19 mouse cellular contexts compared by ENCODE assay signal in genomic region chr17:46656054-46656453, GRCm38 (mm10). TPM values are rescaled to one million over a fixed set of nuclear protein-coding genes. Genes with fewer than 3 reads are reported as not detected.
DNase-seq lines count a peak whose midpoint lies in the region; ATAC-seq and TF ChIP-seq lines count a peak whose summit lies in the region.
"Had no signal": no experiment of that assay in that cellular context is flagged by ENCODE, and none has a peak within 500 bp of the region (broad histone marks: within the 10 kb centered on the region; RNA-seq: fewer than 3 reads in every experiment).

No protein-coding gene starts in this region.

- H3K27ac ChIP-seq in gastrocnemius, adult 2 months = peak overlapping the region; percentile 48; the same call in 1 of the 2 replicates
- peak overlapping the region; percentile 60 for H3K27ac ChIP-seq in kidney, embryonic 15.5 days
- H3K27ac ChIP-seq in brown adipose tissue, adult 24 weeks (replicated peaks; ENCODE audit: low read depth, low read length) = 0 out of 2 replicates have a peak overlapping the region, but pooled peaks have one; percentile 17
- H3K27ac ChIP-seq: embryonic facial prominence, embryonic 12.5 days; embryonic facial prominence, embryonic 15.5 days; forebrain, embryonic 15.5 days; hindbrain, embryonic 12.5 days; hindbrain, embryonic 15.5 days had no signal

- H3K9ac ChIP-seq in kidney, embryonic 15.5 days = no peak overlapping the region
- H3K9ac ChIP-seq: embryonic facial prominence, embryonic 12.5 days; embryonic facial prominence, embryonic 15.5 days; forebrain, embryonic 15.5 days; hindbrain, embryonic 12.5 days; hindbrain, embryonic 15.5 days had no signal

- peak overlapping the region; percentile 28 for H3K4me3 ChIP-seq in gastrocnemius, adult 2 months
- no peak overlapping the region for H3K4me3 ChIP-seq in kidney, embryonic 15.5 days (replicated peaks)
- no peak overlapping the region for H3K4me3 ChIP-seq in brown adipose tissue, adult 24 weeks (ENCODE audit: insufficient read depth, low read depth, low read length)
- H3K4me3 ChIP-seq: embryonic facial prominence, embryonic 12.5 days; embryonic facial prominence, embryonic 15.5 days; forebrain, embryonic 15.5 days; hindbrain, embryonic 12.5 days; hindbrain, embryonic 15.5 days had no signal

- no peak overlapping the region for H3K4me2 ChIP-seq in kidney, embryonic 15.5 days
- H3K4me2 ChIP-seq: embryonic facial prominence, embryonic 12.5 days; embryonic facial prominence, embryonic 15.5 days; forebrain, embryonic 15.5 days; heart, embryonic 11.5 days; hindbrain, embryonic 12.5 days; hindbrain, embryonic 15.5 days had no signal

- 60% methylated on average over 6 of the region's 6 CpGs for WGBS in kidney, embryonic 15.5 days

- ATAC-seq in kidney, embryonic 15.5 days (replicated peaks; ENCODE audit: low FRiP score) = no peak
- ATAC-seq: CD4-positive, CD25-positive, alpha-beta regulatory T cell, adult 4 months; forebrain, embryonic 15.5 days had no signal

- H3K36me3 ChIP-seq in kidney, embryonic 15.5 days = peaks cover 84% of the 10 kb centered on the region

- H3K9me3 ChIP-seq in kidney, embryonic 15.5 days (replicated peaks) = no peaks in the 10 kb centered on the region
- H3K9me3 ChIP-seq: embryonic facial prominence, embryonic 12.5 days; embryonic facial prominence, embryonic 15.5 days; forebrain, embryonic 15.5 days; hindbrain, embryonic 12.5 days; hindbrain, embryonic 15.5 days had no signal

- intact Hi-C loops in gastrocnemius, adult 2 months (cut with DNase I) = no loop called here
- intact Hi-C loops in gastrocnemius, postnatal 36 days (cut with DNase I) = no loop called here

- DNase-seq in gastrocnemius, adult 2 months = no peak
- DNase-seq in gastrocnemius, postnatal 36 days = no peak
- no peak for DNase-seq in kidney, postnatal 25 days
- peak; percentile 84 for DNase-seq in yolk sac, embryonic 10.5 days (ENCODE audit: low spot score)
- DNase-seq: adrenal gland, adult 8-10 months; adrenal gland, postnatal 25 days; cerebellum, adult 18-20 months; cerebellum, postnatal 25 days; gastrocnemius, postnatal 10 days; heart, adult 11 months had no signal

- peaks cover 41% of the 10 kb centered on the region for H3K4me1 ChIP-seq in kidney, embryonic 15.5 days
- H3K4me1 ChIP-seq in brown adipose tissue, adult 24 weeks (ENCODE audit: control insufficient read depth, insufficient read depth, insufficient read length, low read length) = peaks cover 12% of the 10 kb centered on the region

- TF ChIP-seq CTCF in gastrocnemius, adult 2 months (IDR thresholded peaks at IDR 0.05) = no peak

- H3K27me3 ChIP-seq in kidney, embryonic 15.5 days = no peaks in the 10 kb centered on the region
- H3K27me3 ChIP-seq: embryonic facial prominence, embryonic 12.5 days; embryonic facial prominence, embryonic 15.5 days; forebrain, embryonic 15.5 days; hindbrain, embryonic 12.5 days; hindbrain, embryonic 15.5 days had no signal

RNA-seq across cellular contexts. Expression of gene Cul7, which starts 5.9 kb away (rescaled TPM):
- total RNA-seq in gastrocnemius, adult 2 months (2021) = 1 to 10 TPM; 2.9 to 5.6 TPM
- 1 to 10 TPM; 5.8 to 5.9 TPM for total RNA-seq in gastrocnemius, postnatal 36 days (2021)
- polyA plus RNA-seq in kidney, embryonic 15.5 days (2015; fragmentation: Nextera tagmentation; extraction: Ambion mirVana) = 55.5 and 59.2 TPM in 2 replicates
- 8.9 and 13.8 TPM in 2 replicates for polyA plus RNA-seq in brown adipose tissue, adult 24 weeks (2012; ENCODE audit: insufficient read depth, insufficient read length, missing spikeins)

RNA-seq across cellular contexts. Expression of gene Mrpl2, which starts 10.0 kb away (rescaled TPM):
- 100 to 1,000 TPM in 1 of 2 experiments, 10 to 100 TPM in 1; 82.7 to 120 TPM for total RNA-seq in gastrocnemius, adult 2 months (2021)
- 100 to 1,000 TPM in 1 of 2 experiments, 10 to 100 TPM in 1; 99.4 to 102 TPM for total RNA-seq in gastrocnemius, postnatal 36 days (2021)
- polyA plus RNA-seq in kidney, embryonic 15.5 days (2015; fragmentation: Nextera tagmentation; extraction: Ambion mirVana) = 108 and 124 TPM in 2 replicates
- polyA plus RNA-seq in brown adipose tissue, adult 24 weeks (2012; ENCODE audit: insufficient read depth, insufficient read length, missing spikeins) = 118 and 151 TPM in 2 replicates

RNA-seq across cellular contexts. Expression of gene Klc4, which starts 10.2 kb away (rescaled TPM):
- total RNA-seq in gastrocnemius, adult 2 months (2021) = 10 to 100 TPM; 10.9 to 13.1 TPM
- total RNA-seq in gastrocnemius, postnatal 36 days (2021) = 10 to 100 TPM; 11.7 to 11.8 TPM
- 36.9 and 42.4 TPM in 2 replicates for polyA plus RNA-seq in kidney, embryonic 15.5 days (2015; fragmentation: Nextera tagmentation; extraction: Ambion mirVana)
- polyA plus RNA-seq in brown adipose tissue, adult 24 weeks (2012; ENCODE audit: insufficient read depth, insufficient read length, missing spikeins) = 15.7 and 15.9 TPM in 2 replicates

RNA-seq across cellular contexts. Expression of gene Rrp36, which starts 18.1 kb away (rescaled TPM):
- total RNA-seq in gastrocnemius, adult 2 months (2021) = 10 to 100 TPM in 1 of 2 experiments, 1 to 10 TPM in 1; 7.9 to 12.6 TPM
- 1 to 10 TPM; 7.5 to 9.9 TPM for total RNA-seq in gastrocnemius, postnatal 36 days (2021)
- 63.9 and 65.4 TPM in 2 replicates for polyA plus RNA-seq in kidney, embryonic 15.5 days (2015; fragmentation: Nextera tagmentation; extraction: Ambion mirVana)
- polyA plus RNA-seq in brown adipose tissue, adult 24 weeks (2012; ENCODE audit: insufficient read depth, insufficient read length, missing spikeins) = 19.7 and 20.6 TPM in 2 replicates

RNA-seq across cellular contexts. Expression of gene Mea1, which starts 22.5 kb away (rescaled TPM):
- 10 to 100 TPM; 34.6 to 49.1 TPM for total RNA-seq in gastrocnemius, adult 2 months (2021)
- total RNA-seq in gastrocnemius, postnatal 36 days (2021) = 10 to 100 TPM; 29.8 to 39.0 TPM
- polyA plus RNA-seq in kidney, embryonic 15.5 days (2015; fragmentation: Nextera tagmentation; extraction: Ambion mirVana) = 146 and 147 TPM in 2 replicates
- 121 and 148 TPM in 2 replicates for polyA plus RNA-seq in brown adipose tissue, adult 24 weeks (2012; ENCODE audit: insufficient read depth, insufficient read length, missing spikeins)
